Mouse (Mus musculus): Measurements from ENCODE around the gene Gpc4. TPM values are rescaled to one million over a fixed set of nuclear protein-coding genes. Genes with fewer than 3 reads are reported as not detected.

Gpc4 gene
- polyA plus RNA-seq, 1 experiment from 2014 or later = 40.4 TPM

- Histone ChIP-seq H3K36me3 (no peaks in the 10 kb centered on the region), H3K27ac (no peak overlapping the region), H3K9ac (replicated peaks) (no peak overlapping the region), H3K4me2 (no peak overlapping the region), H3K4me1 (replicated peaks) (no peaks in the 10 kb centered on the region; the same call in 1 of the 2 replicates), H3K27me3 (peaks cover 7% of the 10 kb centered on the region; the same call in 1 of the 2 replicates), H3K9me3 (no peaks in the 10 kb centered on the region), H3K4me3 (replicated peaks) (no peak overlapping the region)
- no peak for ATAC-seq (ENCODE audit: insufficient number of reproducible peaks, insufficient read depth, low FRiP score, low TSS enrichment, low read depth)
These were observed 19.5 kb downstream of the Gpc4 start for GRCm38 (mm10) chrX:52145563-52145962.

GRCm38 (mm10) chrX:52144491-52144890, 20.6 kb downstream of the Gpc4 start:
- no peak overlapping the region for H3K4me3 ChIP-seq (replicated peaks)
- no peaks in the 10 kb centered on the region for H3K9me3 ChIP-seq
- H3K36me3 ChIP-seq = no peaks in the 10 kb centered on the region
- no peak overlapping the region for H3K9ac ChIP-seq (replicated peaks)
- peaks cover 7% of the 10 kb centered on the region; the same call in 1 of the 2 replicates for H3K27me3 ChIP-seq
- H3K4me1 ChIP-seq (replicated peaks) = no peaks in the 10 kb centered on the region; the same call in 1 of the 2 replicates
- no peak overlapping the region for H3K27ac ChIP-seq
- WGBS = 71% methylated on average over 7 of the region's 7 CpGs
- no peak for ATAC-seq (ENCODE audit: insufficient number of reproducible peaks, insufficient read depth, low FRiP score, low TSS enrichment, low read depth)
- no peak overlapping the region for H3K4me2 ChIP-seq

DNA sequence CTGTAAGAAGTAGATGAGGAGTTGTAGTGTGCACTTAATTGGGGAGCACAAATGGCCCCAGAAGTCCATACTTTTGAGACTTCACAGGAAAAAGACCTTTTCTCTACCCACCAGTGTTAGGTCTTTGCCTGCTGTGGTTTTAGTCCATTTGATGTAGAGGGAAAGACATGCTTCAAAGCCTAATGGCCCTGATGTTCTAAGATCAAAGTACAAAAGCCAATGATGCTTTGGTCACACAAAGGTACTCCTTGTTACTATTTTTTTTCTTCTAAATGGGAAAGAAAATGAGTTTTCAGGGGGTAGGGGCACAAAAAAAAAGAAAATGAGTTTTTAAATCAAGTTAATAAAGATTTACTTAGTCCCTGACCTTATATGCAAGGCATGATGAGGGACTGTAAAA, 24.7 kb downstream of the Gpc4 start:
- no peaks in the 10 kb centered on the region for H3K36me3 ChIP-seq

GRCm38 (mm10) chrX:52138461-52139075, 26.5 kb downstream of the Gpc4 start:
- no peak overlapping the region for H3K4me2 ChIP-seq
- no peaks in the 10 kb centered on the region for H3K36me3 ChIP-seq
- no peak overlapping the region for H3K9ac ChIP-seq (replicated peaks)
- no peak overlapping the region for H3K4me3 ChIP-seq (replicated peaks)
- ATAC-seq (ENCODE audit: insufficient number of reproducible peaks, insufficient read depth, low FRiP score, low TSS enrichment, low read depth) = no peak
- WGBS = 79% methylated on average over 2 of the region's 2 CpGs
- H3K4me1 ChIP-seq (replicated peaks) = no peaks in the 10 kb centered on the region
- H3K27ac ChIP-seq = no peak overlapping the region
- H3K27me3 ChIP-seq = peaks cover 7% of the 10 kb centered on the region; the same call in 1 of the 2 replicates
- no peaks in the 10 kb centered on the region for H3K9me3 ChIP-seq

More for the DNA sequence above, 24.7 kb downstream of the Gpc4 start:
- H3K4me2 ChIP-seq = no peak overlapping the region
- no peaks in the 10 kb centered on the region for H3K9me3 ChIP-seq
- H3K4me1 ChIP-seq (replicated peaks) = no peaks in the 10 kb centered on the region; the same call in 1 of the 2 replicates
- H3K9ac ChIP-seq (replicated peaks) = no peak overlapping the region
- H3K4me3 ChIP-seq (replicated peaks) = no peak overlapping the region
- H3K27me3 ChIP-seq = peaks cover 10% of the 10 kb centered on the region; the same call in 1 of the 2 replicates
- no peak overlapping the region for H3K27ac ChIP-seq
- no peak for ATAC-seq (ENCODE audit: insufficient number of reproducible peaks, insufficient read depth, low FRiP score, low TSS enrichment, low read depth)

DNA sequence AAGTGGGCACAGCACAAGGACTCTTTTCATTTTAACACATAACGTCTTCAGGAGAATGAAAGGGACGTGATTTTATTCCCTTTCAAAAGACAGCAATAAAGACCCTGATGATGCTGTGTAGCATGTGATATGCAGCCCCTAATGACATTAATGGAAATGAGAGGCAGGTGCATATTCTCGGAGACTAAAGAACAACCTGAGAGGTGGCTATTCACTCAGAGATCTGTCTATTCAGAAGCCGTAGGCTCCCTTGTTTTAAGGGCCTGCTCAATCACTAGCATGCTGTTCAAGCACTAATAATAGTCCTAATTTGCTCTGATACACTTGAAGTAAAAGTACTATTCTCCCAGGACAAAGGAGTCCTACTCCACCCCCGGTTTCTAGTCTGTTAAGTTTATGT, 27.0 kb downstream of the Gpc4 start:
- no peak overlapping the region for H3K4me2 ChIP-seq
- no peaks in the 10 kb centered on the region for H3K9me3 ChIP-seq
- H3K9ac ChIP-seq (replicated peaks) = no peak overlapping the region
- no peak for ATAC-seq (ENCODE audit: insufficient number of reproducible peaks, insufficient read depth, low FRiP score, low TSS enrichment, low read depth)
- no peaks in the 10 kb centered on the region for H3K36me3 ChIP-seq
- no peaks in the 10 kb centered on the region for H3K4me1 ChIP-seq (replicated peaks)
- H3K4me3 ChIP-seq (replicated peaks) = no peak overlapping the region
- no peak overlapping the region for H3K27ac ChIP-seq
- peaks cover 7% of the 10 kb centered on the region; the same call in 1 of the 2 replicates for H3K27me3 ChIP-seq
- WGBS = 62% methylated on average over 5 of the region's 5 CpGs

- Histone ChIP-seq H3K4me1 (replicated peaks) (no peaks in the 10 kb centered on the region), H3K27ac (no peak overlapping the region), H3K36me3 (no peaks in the 10 kb centered on the region), H3K4me2 (no peak overlapping the region), H3K27me3 (0 out of 2 replicates have a peak, but pooled peaks cover 3% of the 10 kb centered on the region), H3K9ac (replicated peaks) (no peak overlapping the region), H3K4me3 (replicated peaks) (no peak overlapping the region), H3K9me3 (no peaks in the 10 kb centered on the region)
- no peak for ATAC-seq (ENCODE audit: insufficient number of reproducible peaks, insufficient read depth, low FRiP score, low TSS enrichment, low read depth)
- 79% methylated on average over 5 of the region's 5 CpGs for WGBS
These were observed 28.5 kb downstream of the Gpc4 start for GRCm38 (mm10) chrX:52136525-52136924.

DNA sequence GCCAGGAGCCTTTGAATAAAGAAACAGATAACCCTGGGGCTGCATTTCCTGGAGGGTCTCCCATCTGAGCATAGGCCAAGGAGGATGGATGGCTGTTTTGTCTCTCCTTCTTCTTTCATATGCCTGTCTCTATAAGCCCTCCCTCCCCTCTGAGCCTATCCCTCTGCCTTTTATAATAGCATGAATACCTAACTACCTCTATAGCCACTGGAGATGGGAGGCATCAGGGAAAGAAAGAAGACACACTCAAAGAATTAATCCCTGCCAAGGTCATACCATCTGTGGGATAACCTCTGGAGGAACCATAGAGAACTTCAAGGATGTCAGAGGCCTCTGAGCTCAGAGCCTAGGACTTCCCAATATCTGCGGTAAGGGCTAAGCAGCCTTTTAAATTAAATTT, 35.4 kb downstream of the Gpc4 start:
- H3K9ac ChIP-seq (replicated peaks) = no peak overlapping the region
- no peak for ATAC-seq (ENCODE audit: insufficient number of reproducible peaks, insufficient read depth, low FRiP score, low TSS enrichment, low read depth)
- 85% methylated on average over 1 of the region's 1 CpGs for WGBS
- no peak overlapping the region for H3K27ac ChIP-seq
- H3K9me3 ChIP-seq = no peaks in the 10 kb centered on the region
- 0 out of 2 replicates have a peak, but pooled peaks cover under 1% of the 10 kb centered on the region for H3K4me1 ChIP-seq (replicated peaks)
- no peaks in the 10 kb centered on the region for H3K36me3 ChIP-seq
- no peak overlapping the region for H3K4me2 ChIP-seq
- H3K4me3 ChIP-seq (replicated peaks) = no peak overlapping the region
- H3K27me3 ChIP-seq = peaks cover 13% of the 10 kb centered on the region

DNA sequence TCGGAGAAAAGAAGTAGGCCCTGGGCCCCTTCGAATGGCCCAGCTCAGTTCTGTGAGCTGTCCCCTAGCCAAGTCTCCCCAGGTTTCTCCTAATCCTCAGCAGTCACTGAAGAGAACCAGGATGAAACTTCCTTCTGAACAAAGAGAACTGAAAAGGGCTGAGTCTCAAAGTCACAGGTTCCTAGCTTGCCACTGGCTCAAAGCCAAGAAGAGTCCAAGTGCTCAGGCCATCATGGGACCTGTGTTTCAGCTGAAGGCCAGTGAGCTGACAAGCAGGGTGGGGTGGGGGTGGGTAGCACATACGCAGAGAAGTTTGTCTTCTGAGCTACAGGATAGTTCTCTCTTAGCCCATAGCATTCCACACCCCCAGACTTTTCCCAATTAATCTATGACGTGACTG, 36.3 kb downstream of the Gpc4 start:
- ATAC-seq (ENCODE audit: insufficient number of reproducible peaks, insufficient read depth, low FRiP score, low TSS enrichment, low read depth) = no peak
- H3K27me3 ChIP-seq = peaks cover 13% of the 10 kb centered on the region

GRCm38 (mm10) chrX:52113651-52114050, 51.4 kb downstream of the Gpc4 start:
- Histone ChIP-seq H3K9ac (replicated peaks) (no peak overlapping the region), H3K9me3 (no peaks in the 10 kb centered on the region), H3K27me3 (peaks cover 3% of the 10 kb centered on the region; the same call in 1 of the 2 replicates), H3K36me3 (no peaks in the 10 kb centered on the region), H3K4me1 (replicated peaks) (no peaks in the 10 kb centered on the region), H3K27ac (no peak overlapping the region), H3K4me2 (no peak overlapping the region), H3K4me3 (replicated peaks) (no peak overlapping the region)
- 93% methylated on average over 5 of the region's 5 CpGs for WGBS
- no peak for ATAC-seq (ENCODE audit: insufficient number of reproducible peaks, insufficient read depth, low FRiP score, low TSS enrichment, low read depth)

More for the DNA sequence above, 36.3 kb downstream of the Gpc4 start:
- Histone ChIP-seq H3K4me3 (replicated peaks) (no peak overlapping the region), H3K27ac (no peak overlapping the region), H3K9ac (replicated peaks) (no peak overlapping the region), H3K36me3 (no peaks in the 10 kb centered on the region), H3K9me3 (no peaks in the 10 kb centered on the region), H3K4me1 (replicated peaks) (peaks cover 6% of the 10 kb centered on the region), H3K4me2 (no peak overlapping the region)
- 83% methylated on average over 4 of the region's 4 CpGs for WGBS

- no peak overlapping the region for H3K4me3 ChIP-seq (replicated peaks)
- H3K9ac ChIP-seq (replicated peaks) = no peak overlapping the region
- H3K9me3 ChIP-seq = no peaks in the 10 kb centered on the region
- H3K27me3 ChIP-seq = peaks cover 3% of the 10 kb centered on the region; the same call in 1 of the 2 replicates
- ATAC-seq (ENCODE audit: insufficient number of reproducible peaks, insufficient read depth, low FRiP score, low TSS enrichment, low read depth) = no peak
- H3K4me2 ChIP-seq = no peak overlapping the region
- no peak overlapping the region for H3K27ac ChIP-seq
- 28% methylated on average over 2 of the region's 2 CpGs for WGBS
- H3K4me1 ChIP-seq (replicated peaks) = no peaks in the 10 kb centered on the region
- no peaks in the 10 kb centered on the region for H3K36me3 ChIP-seq
These were observed 55.4 kb downstream of the Gpc4 start for GRCm38 (mm10) chrX:52109663-52110062.

DNA sequence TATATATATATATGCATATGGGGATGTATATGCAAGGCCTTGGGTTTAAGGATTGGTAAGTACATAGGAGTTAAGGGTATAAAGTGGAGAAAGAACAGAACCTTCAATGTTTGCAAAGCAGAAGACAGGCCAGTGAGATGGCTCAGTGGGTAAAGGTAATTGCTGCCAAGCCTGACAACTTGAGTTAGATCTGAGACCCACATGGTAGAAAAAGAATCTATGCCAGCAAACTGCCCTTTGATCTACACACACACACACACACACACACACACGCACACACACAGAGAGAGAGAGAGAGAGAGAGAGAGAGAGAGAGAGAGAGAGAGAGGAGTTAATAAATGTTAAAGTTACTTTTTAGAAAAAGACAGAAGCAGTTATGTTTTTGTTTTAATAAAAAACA, 56.1 kb downstream of the Gpc4 start:
- no peaks in the 10 kb centered on the region for H3K36me3 ChIP-seq
- no peak overlapping the region for H3K9ac ChIP-seq (replicated peaks)
- no peak for ATAC-seq (ENCODE audit: insufficient number of reproducible peaks, insufficient read depth, low FRiP score, low TSS enrichment, low read depth)
- no peaks in the 10 kb centered on the region for H3K4me1 ChIP-seq (replicated peaks)
- 60% methylated on average over 1 of the region's 1 CpGs for WGBS
- H3K27ac ChIP-seq = no peak overlapping the region
- H3K9me3 ChIP-seq = no peaks in the 10 kb centered on the region
- H3K4me3 ChIP-seq (replicated peaks) = no peak overlapping the region
- H3K27me3 ChIP-seq = peaks cover 3% of the 10 kb centered on the region; the same call in 1 of the 2 replicates
- H3K4me2 ChIP-seq = no peak overlapping the region

DNA sequence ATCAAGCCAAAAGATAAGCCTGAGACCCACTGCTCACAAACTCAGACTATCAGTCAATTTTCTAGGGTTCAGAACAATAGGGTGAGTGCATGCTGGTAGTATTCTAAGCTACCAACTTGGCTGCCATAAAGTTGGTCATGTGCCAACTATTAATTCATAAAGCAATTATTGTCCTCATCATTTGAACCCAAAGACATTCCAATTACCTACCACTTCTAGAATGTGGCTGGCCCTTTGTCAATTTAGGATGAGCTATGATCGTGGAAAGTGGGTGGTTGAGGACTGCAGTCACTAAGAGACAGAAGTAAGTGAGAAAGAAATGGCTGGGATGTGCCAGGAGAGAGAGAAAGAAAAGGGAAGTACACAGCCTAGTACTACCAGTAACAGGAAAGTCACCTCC, 61.3 kb downstream of the Gpc4 start:
- Histone ChIP-seq H3K4me1 (replicated peaks) (no peaks in the 10 kb centered on the region), H3K4me3 (replicated peaks) (no peak overlapping the region), H3K4me2 (no peak overlapping the region), H3K36me3 (no peaks in the 10 kb centered on the region), H3K27me3 (0 out of 2 replicates have a peak, but pooled peaks cover 3% of the 10 kb centered on the region), H3K9me3 (no peaks in the 10 kb centered on the region), H3K27ac (no peak overlapping the region), H3K9ac (replicated peaks) (no peak overlapping the region)
- no peak for ATAC-seq (ENCODE audit: insufficient number of reproducible peaks, insufficient read depth, low FRiP score, low TSS enrichment, low read depth)
- 76% methylated on average over 1 of the region's 1 CpGs for WGBS

Measured in limb, embryonic 12.5 days (tissue).